Mouse (Mus musculus) liver, embryonic 11.5 days (tissue): ENCODE results near the gene Upf2. TPM values are rescaled to one million over a fixed set of nuclear protein-coding genes. Genes with fewer than 3 reads are reported as not detected.

Source experiments
- ATAC-seq: fragments of 200-750 bp; cut with Nextera tagmentation; replicated peaks from 2 replicates; pipeline ENCODE4 v1.8.0; 2017; ENCODE audit warnings: moderate number of reproducible peaks, mild to moderate bottlenecking, moderate TSS enrichment, moderate library complexity; ENCODE audit not compliant: low FRiP score
- DNase-seq: peaks from one replicate; pipeline ENCODE4 v3.0.0-alpha.2; 2017; ENCODE audit warnings: low spot score
- H3K27ac ChIP-seq: fragments of 300-500 bp; sonication (generic); 2 replicates; pipeline ENCODE4 v1.5.1; 2014; ENCODE audit warnings: mild to moderate bottlenecking, low read depth, low read length, control low read depth
- H3K27me3 ChIP-seq: fragments of 300-500 bp; sonication (generic); replicated peaks from 2 replicates; pipeline ENCODE4 v1.6.1; 2014; ENCODE audit warnings: low read length, mixed read lengths; ENCODE audit not compliant: control insufficient read depth, insufficient read depth
- H3K36me3 ChIP-seq: fragments of 300-500 bp; sonication (generic); 2 replicates; pipeline ENCODE4 v1.6.1; 2014; ENCODE audit warnings: mild to moderate bottlenecking, low read length, moderate library complexity, mixed read lengths; ENCODE audit not compliant: control insufficient read depth, insufficient read depth
- H3K4me1 ChIP-seq: fragments of 300-500 bp; sonication (generic); replicated peaks from 2 replicates; pipeline ENCODE4 v1.6.1; 2014; ENCODE audit warnings: low read length, mixed read lengths; ENCODE audit not compliant: control insufficient read depth, insufficient read depth
- H3K4me2 ChIP-seq: fragments of 300-500 bp; sonication (generic); 2 replicates; pipeline ENCODE4 v1.6.1; 2014; ENCODE audit warnings: mild to moderate bottlenecking, control low read depth, moderate library complexity
- H3K4me3 ChIP-seq: fragments of 300-500 bp; sonication (generic); 2 replicates; pipeline ENCODE4 v1.5.1; 2014; ENCODE audit warnings: low read depth, low read length, control low read depth
- H3K9ac ChIP-seq: fragments of 300-500 bp; sonication (generic); 2 replicates; pipeline ENCODE4 v1.6.1; 2014; ENCODE audit warnings: low read depth, low read length, control low read depth
- H3K9me3 ChIP-seq: fragments of 300-500 bp; sonication (generic); 2 replicates; pipeline ENCODE4 v1.6.1; 2016; ENCODE audit warnings: low read length, inconsistent platforms, mixed read lengths; ENCODE audit not compliant: control insufficient read depth
- WGBS: fragments of 180-500 bp; shearing (Covaris S2); extraction: QIAGEN DNeasy Blood & Tissue Kit; methylation state at CpG from one replicate; pipeline ENCODE4 v1.1.7; 2014; 5-methylcytosine and 5-hydroxymethylcytosine counted together
- polyA plus RNA-seq: library from polyadenylated mRNA; unstranded; fragments of >200 nt; fragmentation: Nextera tagmentation; extraction: Ambion mirVana; gene quantifications from 2 replicates; pipeline ENCODE4 v1.2.1, GENCODE M21; 2014

Gene Upf2
- polyA plus RNA-seq, 1 experiment from 2014 or later: 10.7 TPM

DNA sequence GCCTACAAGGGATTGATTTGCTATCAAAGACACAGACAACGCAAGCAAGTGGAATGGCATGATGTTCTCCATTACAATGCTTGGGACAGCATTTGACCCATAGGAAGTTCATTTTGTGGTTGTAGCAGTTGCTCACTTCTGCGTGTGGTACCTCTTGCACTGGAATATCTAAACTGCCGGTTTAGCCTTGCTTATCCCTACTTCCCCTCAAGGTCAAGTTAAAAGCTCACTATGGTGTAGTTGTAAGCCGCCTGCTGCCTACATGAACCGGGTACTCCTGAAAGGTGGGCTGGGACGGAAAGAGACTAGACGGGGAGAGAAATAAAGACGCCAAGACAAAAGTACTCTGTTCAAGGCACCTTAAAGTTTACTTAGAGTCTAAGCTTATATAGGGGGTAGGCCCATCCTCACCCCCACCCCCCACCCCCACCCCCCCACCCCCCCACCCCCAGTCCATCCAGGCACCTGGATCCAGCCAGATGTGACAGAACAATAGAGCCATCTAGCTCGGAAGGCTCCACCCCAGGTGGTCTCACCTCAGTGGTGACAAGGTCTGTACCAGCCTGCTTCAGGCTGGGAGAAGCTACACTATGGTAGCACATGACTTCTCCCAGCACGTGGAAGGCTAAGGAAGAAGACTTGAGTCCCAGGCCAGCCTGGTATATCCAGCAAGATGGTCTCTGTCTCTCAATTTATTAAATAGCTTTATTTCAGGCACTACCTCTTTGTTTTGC, 109.0 kb downstream of the Upf2 start:
- no peak overlapping the region for H3K4me3 ChIP-seq
- peaks cover 5% of the 10 kb centered on the region for H3K36me3 ChIP-seq
- ATAC-seq (no peak), DNase-seq (no peak)
- H3K4me1 ChIP-seq: no peaks in the 10 kb centered on the region
- H3K4me2 ChIP-seq: no peak overlapping the region
- no peak overlapping the region for H3K9ac ChIP-seq
- no peaks in the 10 kb centered on the region for H3K27me3 ChIP-seq
- H3K27ac ChIP-seq: no peak overlapping the region
- H3K9me3 ChIP-seq: no peaks in the 10 kb centered on the region
- 71% methylated on average over 10 of the region's 10 CpGs for WGBS

DNA sequence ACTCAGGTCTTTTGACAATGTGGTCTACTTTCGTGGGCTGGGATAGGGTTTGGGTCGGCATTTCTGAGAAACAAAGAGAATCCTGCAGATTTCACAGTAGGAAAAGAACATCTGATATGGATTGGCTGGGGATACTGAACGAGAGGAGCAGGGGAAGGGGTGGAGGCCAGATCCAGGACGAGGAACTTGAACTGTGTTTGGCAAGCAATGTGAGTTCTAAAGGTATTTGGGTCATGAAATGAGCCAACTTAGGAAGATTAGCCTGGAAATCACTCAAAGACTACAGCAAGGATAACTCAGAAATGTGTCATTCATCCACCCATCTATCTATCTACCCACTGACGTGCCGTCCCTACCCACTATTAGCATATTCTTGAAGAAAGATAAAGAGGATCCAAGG, 116.1 kb downstream of the Upf2 start:
- Histone ChIP-seq H3K4me1 (peaks cover 10% of the 10 kb centered on the region), H3K9ac (no peak overlapping the region), H3K27me3 (no peaks in the 10 kb centered on the region), H3K27ac (no peak overlapping the region), H3K4me3 (no peak overlapping the region), H3K9me3 (no peaks in the 10 kb centered on the region), H3K4me2 (no peak overlapping the region), H3K36me3 (no peaks in the 10 kb centered on the region)
- WGBS: 83% methylated on average over 6 of the region's 6 CpGs
- DNase-seq (no peak), ATAC-seq (no peak)

DNA sequence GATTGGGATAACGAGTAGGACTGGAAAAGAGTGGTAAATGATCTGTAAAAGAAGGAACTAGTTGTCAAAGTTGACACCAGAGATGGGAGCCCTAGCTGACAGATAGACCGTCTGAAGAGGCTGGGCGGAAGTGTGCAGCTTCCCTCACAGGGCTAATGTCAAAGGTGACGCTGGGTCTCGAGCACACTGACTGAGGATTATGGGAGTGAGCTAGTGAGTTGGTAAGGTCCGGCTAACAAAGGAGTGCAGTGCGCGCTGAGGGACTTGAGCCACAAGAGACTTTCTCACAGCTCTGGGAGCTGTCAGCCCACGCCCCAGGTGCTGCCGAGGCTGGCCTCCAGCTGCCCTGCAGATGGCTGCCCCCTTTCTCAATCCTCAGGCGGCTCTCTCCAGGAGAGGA, 119.7 kb downstream of the Upf2 start:
- Histone ChIP-seq H3K36me3 (no peaks in the 10 kb centered on the region), H3K4me1 (peaks cover 10% of the 10 kb centered on the region), H3K4me3 (no peak overlapping the region), H3K27ac (no peak overlapping the region), H3K9me3 (no peaks in the 10 kb centered on the region), H3K9ac (no peak overlapping the region), H3K27me3 (no peaks in the 10 kb centered on the region; the same call in 1 of the 2 replicates), H3K4me2 (no peak overlapping the region)
- ATAC-seq (no peak), DNase-seq (no peak)
- WGBS: 21% methylated on average over 11 of the region's 11 CpGs

DNA sequence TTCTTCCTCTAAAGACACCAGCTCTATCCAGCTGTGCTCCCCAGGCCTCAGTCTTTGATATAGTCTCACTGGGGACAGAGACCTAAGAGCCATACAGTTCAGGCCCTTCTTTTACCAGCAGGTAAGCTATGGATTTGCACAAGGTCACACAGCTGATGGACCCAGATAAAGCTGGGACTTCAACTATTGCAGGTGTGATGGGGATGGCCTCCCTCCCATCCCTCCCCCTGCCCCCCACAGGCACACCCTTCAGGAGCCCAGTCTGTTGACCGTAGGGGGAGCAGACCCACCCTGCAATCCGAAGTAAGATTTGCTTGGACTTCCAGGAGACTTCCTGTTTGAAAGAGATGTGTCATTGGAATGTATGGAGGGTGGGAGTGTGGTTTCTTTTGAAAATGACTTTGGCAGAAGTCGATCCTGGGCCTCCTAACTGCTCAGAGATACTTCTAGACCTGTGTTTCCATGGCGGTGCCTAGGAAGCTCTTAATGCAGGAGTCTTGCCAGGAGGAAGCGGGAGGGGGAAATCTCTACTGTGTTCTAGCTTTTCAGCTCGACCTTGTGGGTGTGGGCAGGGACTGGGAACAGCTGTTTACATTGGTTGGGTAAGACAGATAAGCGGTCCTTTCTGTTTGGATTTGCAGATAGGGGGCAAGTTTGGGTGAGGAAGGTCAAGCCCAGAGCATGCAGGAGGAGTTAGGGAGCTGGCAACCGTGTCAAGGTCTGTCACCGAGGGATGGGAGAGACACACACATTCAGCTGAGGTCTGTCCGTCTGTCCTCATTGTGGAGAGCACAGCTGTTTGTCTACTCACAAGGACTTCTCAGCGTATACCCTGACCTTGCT, 120.5 kb downstream of the Upf2 start:
- DNase-seq: peak; percentile 51
- ATAC-seq: peak; percentile 74

DNA sequence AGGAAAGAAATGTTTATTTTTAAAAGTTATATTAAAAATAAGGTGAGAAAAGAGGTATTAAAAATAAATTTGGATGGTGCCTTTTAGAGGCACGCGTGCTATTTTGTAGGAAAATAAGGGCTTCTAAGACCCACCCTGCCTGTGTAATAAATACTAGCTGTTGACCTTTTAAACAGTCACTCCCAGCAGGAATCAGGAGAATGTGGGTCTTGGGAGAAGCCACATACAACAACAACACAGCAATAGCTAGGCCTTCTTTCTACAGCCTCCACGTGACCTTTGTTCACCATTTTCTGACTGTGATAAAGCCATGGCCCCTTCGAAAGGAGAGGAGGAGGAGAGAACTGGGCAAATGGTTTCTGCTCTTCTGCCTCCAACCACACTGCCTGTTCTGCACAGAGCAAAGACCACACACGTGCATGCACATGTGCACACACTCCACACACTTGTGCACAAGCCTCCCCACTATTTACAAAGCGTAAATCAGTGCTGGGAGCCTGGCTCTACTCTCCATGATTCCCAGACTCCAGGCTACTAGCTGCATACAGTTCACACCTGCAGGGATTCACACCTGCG, 121.5 kb downstream of the Upf2 start:
- H3K27ac ChIP-seq: no peak overlapping the region
- DNase-seq: no peak
- no peak overlapping the region for H3K4me3 ChIP-seq
- H3K36me3 ChIP-seq: no peaks in the 10 kb centered on the region
- no peaks in the 10 kb centered on the region for H3K9me3 ChIP-seq
- H3K4me1 ChIP-seq: peaks cover 10% of the 10 kb centered on the region
- ATAC-seq: no peak
- WGBS: 71% methylated on average over 7 of the region's 7 CpGs
- H3K9ac ChIP-seq: no peak overlapping the region
- no peak overlapping the region for H3K4me2 ChIP-seq
- no peaks in the 10 kb centered on the region; the same call in 1 of the 2 replicates for H3K27me3 ChIP-seq

More for the DNA sequence above, 120.5 kb downstream of the Upf2 start:
- H3K9ac ChIP-seq: no peak overlapping the region
- H3K27ac ChIP-seq: no peak overlapping the region
- no peaks in the 10 kb centered on the region for H3K36me3 ChIP-seq
- H3K4me1 ChIP-seq: peaks cover 10% of the 10 kb centered on the region
- peak overlapping the region; percentile 9; the same call in 1 of the 2 replicates for H3K4me2 ChIP-seq
- H3K4me3 ChIP-seq: no peak overlapping the region
- H3K9me3 ChIP-seq: no peaks in the 10 kb centered on the region
- WGBS: 22% methylated on average over 11 of the region's 11 CpGs
- no peaks in the 10 kb centered on the region; the same call in 1 of the 2 replicates for H3K27me3 ChIP-seq

DNA sequence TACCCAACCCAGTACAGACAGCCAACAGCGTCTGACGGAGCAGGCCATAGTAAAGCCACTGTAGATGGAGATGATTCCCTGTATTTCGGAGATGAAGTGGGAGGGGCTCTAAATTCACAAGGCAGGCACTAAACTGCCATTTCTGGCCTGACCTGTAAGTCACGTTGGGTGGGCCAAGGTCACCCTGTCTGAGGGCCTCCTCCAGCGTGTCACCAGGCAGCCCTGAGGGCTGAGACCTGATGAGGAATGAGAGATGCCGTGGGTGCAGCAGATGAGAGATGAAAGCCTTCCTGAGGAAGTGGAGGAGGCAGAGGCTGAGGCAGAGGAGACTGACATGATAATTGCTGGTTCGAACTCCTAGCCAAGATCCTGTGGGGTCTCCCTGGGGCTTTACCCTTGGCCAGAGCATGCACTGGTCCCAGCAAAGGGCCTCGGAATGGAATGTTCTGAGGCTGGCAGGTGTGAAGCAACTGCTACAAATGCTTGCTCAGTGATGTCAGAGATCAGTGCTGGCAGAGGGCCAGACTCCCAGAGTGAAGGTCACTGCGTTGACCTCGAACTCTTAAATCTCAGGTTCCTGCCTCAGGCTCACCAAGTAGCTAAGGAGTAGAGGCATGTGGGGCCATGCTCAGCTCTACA, 123.7 kb downstream of the Upf2 start:
- 57% methylated on average over 10 of the region's 10 CpGs for WGBS
- no peak overlapping the region for H3K4me2 ChIP-seq
- H3K9me3 ChIP-seq: no peaks in the 10 kb centered on the region
- H3K36me3 ChIP-seq: no peaks in the 10 kb centered on the region
- H3K27ac ChIP-seq: no peak overlapping the region
- H3K27me3 ChIP-seq: no peaks in the 10 kb centered on the region; the same call in 1 of the 2 replicates
- no peak overlapping the region for H3K9ac ChIP-seq
- no peak overlapping the region for H3K4me3 ChIP-seq
- no peak for DNase-seq
- H3K4me1 ChIP-seq: peaks cover 10% of the 10 kb centered on the region
- no peak for ATAC-seq

DNA sequence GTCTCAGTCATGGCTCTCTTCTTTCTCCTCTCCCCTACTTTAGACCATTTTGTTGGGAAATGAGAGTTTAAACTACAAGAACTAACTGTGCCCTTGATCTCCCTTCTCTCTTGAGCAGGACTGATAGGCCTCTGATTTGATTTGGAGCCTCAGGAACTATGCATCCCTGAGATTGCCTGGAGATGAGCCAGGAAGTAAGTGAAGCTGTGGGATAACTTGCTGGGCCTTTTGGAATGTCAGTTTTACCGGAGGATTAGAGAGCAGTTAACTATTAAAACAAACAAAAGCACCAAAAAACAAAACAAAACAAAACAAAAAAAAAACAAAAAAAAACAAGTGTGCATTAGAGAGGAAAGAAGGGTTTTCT, 124.2 kb downstream of the Upf2 start:
- 29% methylated on average over 1 of the region's 1 CpGs for WGBS
- DNase-seq: no peak
- no peak for ATAC-seq
- Histone ChIP-seq H3K9me3 (no peaks in the 10 kb centered on the region), H3K36me3 (no peaks in the 10 kb centered on the region), H3K4me2 (no peak overlapping the region), H3K9ac (no peak overlapping the region), H3K27ac (no peak overlapping the region), H3K4me1 (peaks cover 10% of the 10 kb centered on the region), H3K4me3 (no peak overlapping the region), H3K27me3 (no peaks in the 10 kb centered on the region; the same call in 1 of the 2 replicates)

DNA sequence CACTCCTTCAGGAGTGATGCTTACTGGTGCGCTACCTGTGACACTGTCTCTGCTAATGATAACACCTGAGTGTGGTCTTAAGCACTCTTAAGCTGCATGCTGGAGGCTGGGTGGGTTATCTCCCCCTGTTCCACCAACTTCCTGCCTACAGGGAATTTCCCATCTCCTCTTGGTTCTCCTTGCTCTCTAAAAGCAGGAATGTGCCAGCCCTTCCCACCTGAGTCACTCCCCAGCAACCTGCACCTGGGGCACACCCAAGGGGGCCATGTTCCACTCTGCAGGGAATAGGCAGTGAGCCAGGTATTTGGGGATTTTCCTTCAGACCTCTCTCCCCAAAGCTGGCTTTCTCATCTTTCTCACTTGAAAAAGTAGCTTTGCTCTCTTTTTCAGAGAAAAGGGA, 128.8 kb downstream of the Upf2 start:
- WGBS: 79% methylated on average over 1 of the region's 1 CpGs
- DNase-seq (no peak), ATAC-seq (no peak)
- Histone ChIP-seq H3K36me3 (no peaks in the 10 kb centered on the region), H3K27ac (no peak overlapping the region), H3K4me3 (no peak overlapping the region), H3K4me2 (no peak overlapping the region), H3K4me1 (no peaks in the 10 kb centered on the region), H3K27me3 (no peaks in the 10 kb centered on the region), H3K9me3 (no peaks in the 10 kb centered on the region), H3K9ac (no peak overlapping the region)
